Mouse (Mus musculus) hindbrain, embryonic 16.5 days (tissue): ENCODE measurements around the gene St3gal5. TPM values are rescaled to one million over a fixed set of nuclear protein-coding genes. Genes with fewer than 3 reads are reported as not detected.

ENCODE experiments used
- ATAC-seq: fragments of 200-750 bp; cut with Nextera tagmentation; 2 replicates; pipeline ENCODE4 v1.8.0; 2017; ENCODE audit warnings: moderate TSS enrichment, moderate library complexity
- H3K27ac ChIP-seq: fragments of 300-500 bp; sonication (generic); 2 replicates; pipeline ENCODE4 v1.5.1; 2014; ENCODE audit warnings: low read depth, mild to moderate bottlenecking, control low read depth, low read length, moderate library complexity
- H3K27me3 ChIP-seq: fragments of 300-500 bp; sonication (generic); replicated peaks from 2 replicates; pipeline ENCODE4 v1.6.1; 2014; ENCODE audit warnings: low read length; ENCODE audit not compliant: control insufficient read depth, insufficient read depth
- H3K36me3 ChIP-seq: fragments of 300-500 bp; sonication (generic); 2 replicates; pipeline ENCODE4 v1.6.1; 2014; ENCODE audit warnings: mild to moderate bottlenecking, low read length, moderate library complexity, mixed read lengths; ENCODE audit not compliant: control insufficient read depth, insufficient read depth
- H3K4me1 ChIP-seq: fragments of 300-500 bp; sonication (generic); 2 replicates; pipeline ENCODE4 v1.6.1; 2014; ENCODE audit warnings: low read depth, low read length; ENCODE audit not compliant: control insufficient read depth, insufficient read depth
- H3K4me2 ChIP-seq: fragments of 300-500 bp; sonication (generic); 2 replicates; pipeline ENCODE4 v1.6.1; 2014; ENCODE audit warnings: mild to moderate bottlenecking, low read length, control low read depth, moderate library complexity
- H3K4me3 ChIP-seq: fragments of 300-500 bp; sonication (generic); 2 replicates; pipeline ENCODE4 v1.5.1; 2014; ENCODE audit warnings: mild to moderate bottlenecking, low read length, control low read depth, moderate library complexity
- H3K9ac ChIP-seq: fragments of 300-500 bp; sonication (generic); 2 replicates; pipeline ENCODE4 v1.6.1; 2014; ENCODE audit warnings: low read depth, mild to moderate bottlenecking, control low read depth, low read length, moderate library complexity
- H3K9me3 ChIP-seq: fragments of 300-500 bp; sonication (generic); 2 replicates; pipeline ENCODE4 v1.6.1; 2014; ENCODE audit warnings: mild to moderate bottlenecking, low read length, moderate library complexity; ENCODE audit not compliant: control insufficient read depth
- WGBS: fragments of 180-500 bp; shearing (Covaris S2); extraction: QIAGEN DNeasy Blood & Tissue Kit; methylation state at CpG from one replicate; pipeline ENCODE4 v1.1.7; 2014; 5-methylcytosine and 5-hydroxymethylcytosine counted together
- polyA plus RNA-seq: library from polyadenylated mRNA; unstranded; fragments of >200 nt; fragmentation: Nextera tagmentation; extraction: Ambion mirVana; gene quantifications from 2 replicates; pipeline ENCODE4 v1.2.1, GENCODE M21; 2015

Gene St3gal5
- polyA plus RNA-seq, 1 experiment from 2014 or later = 69.2 TPM

DNA sequence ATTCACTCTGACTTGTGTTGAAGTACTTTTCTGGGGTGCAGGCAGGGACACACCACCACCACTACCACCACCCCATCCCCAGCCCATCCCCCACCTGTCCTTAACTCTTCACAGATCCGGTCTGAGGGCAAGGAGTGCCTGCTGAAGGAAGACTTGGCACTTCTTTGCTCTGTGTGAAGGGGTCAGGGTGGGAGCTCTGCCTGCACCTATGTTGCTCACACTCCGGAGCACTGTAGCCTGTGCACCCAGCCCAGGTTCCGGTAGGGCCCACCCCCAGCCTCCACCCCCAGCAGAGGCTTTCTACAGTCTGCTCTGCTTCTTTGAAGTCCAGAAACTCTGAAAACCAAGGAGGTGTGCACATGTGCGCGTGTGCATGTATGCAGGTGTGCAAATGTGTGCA is 93.2 kb downstream of the St3gal5 start:
- peaks cover 11% of the 10 kb centered on the region for H3K4me1 ChIP-seq
- no peaks in the 10 kb centered on the region for H3K9me3 ChIP-seq
- no peak overlapping the region for H3K4me2 ChIP-seq
- H3K36me3 ChIP-seq = no peaks in the 10 kb centered on the region
- WGBS = 67% methylated on average over 5 of the region's 5 CpGs
- no peak overlapping the region for H3K4me3 ChIP-seq
- no peak overlapping the region for H3K27ac ChIP-seq
- no peak overlapping the region for H3K9ac ChIP-seq
- H3K27me3 ChIP-seq = 0 out of 2 replicates have a peak, but pooled peaks cover 4% of the 10 kb centered on the region
- ATAC-seq = no peak

DNA sequence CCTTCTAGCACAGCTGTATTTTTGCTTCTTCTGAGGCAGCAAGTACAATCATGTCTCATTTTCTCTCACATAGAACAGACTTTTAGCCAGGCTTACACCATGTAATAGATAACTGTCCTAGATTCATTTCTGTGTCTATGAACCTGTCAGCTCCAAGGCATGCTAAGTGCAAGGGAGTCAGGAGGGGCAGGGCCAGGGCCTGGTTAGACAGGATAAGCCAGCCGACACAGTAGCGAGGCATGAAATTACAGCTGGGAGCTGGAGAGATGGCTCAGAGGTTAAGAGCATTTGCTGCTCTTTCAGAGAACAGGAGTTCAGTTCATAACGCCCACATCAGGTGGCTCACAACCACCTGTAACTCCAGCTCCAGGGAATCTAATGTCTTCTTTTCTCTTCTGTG is 99.3 kb downstream of the St3gal5 start:
- no peak overlapping the region for H3K9ac ChIP-seq

DNA sequence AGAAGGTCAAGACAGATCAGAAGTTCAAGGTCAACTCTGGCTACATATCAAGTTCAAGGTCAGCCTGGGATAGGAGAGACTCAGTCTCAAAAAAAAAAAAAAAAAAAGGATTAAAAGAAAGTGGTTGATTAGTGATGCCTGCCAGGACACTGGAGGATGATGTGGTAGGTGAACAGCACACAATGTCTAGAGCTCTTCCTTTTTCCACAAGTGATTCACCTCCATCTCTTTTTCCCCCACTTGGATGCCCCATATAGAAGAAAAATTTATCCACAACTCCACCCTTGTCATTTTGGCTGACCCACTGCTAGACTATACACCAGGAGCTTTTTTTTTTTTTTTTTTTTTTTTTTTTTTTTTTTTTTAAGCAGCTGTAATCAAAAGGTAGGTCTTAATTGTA is 100.1 kb downstream of the St3gal5 start:
- H3K27ac ChIP-seq = no peak overlapping the region
- H3K4me3 ChIP-seq = no peak overlapping the region
- no peak overlapping the region for H3K4me2 ChIP-seq
- no peaks in the 10 kb centered on the region for H3K27me3 ChIP-seq
- peaks cover 8% of the 10 kb centered on the region; the same call in 1 of the 2 replicates for H3K4me1 ChIP-seq
- no peaks in the 10 kb centered on the region for H3K36me3 ChIP-seq
- ATAC-seq = no peak
- no peak overlapping the region for H3K9ac ChIP-seq
- no peaks in the 10 kb centered on the region for H3K9me3 ChIP-seq

More for the DNA sequence above, 99.3 kb downstream of the St3gal5 start:
- H3K27me3 ChIP-seq = no peaks in the 10 kb centered on the region
- no peaks in the 10 kb centered on the region for H3K9me3 ChIP-seq
- no peak for ATAC-seq
- H3K4me3 ChIP-seq = no peak overlapping the region
- no peaks in the 10 kb centered on the region for H3K36me3 ChIP-seq
- no peak overlapping the region for H3K27ac ChIP-seq
- WGBS = 82% methylated on average over 3 of the region's 3 CpGs
- peaks cover 8% of the 10 kb centered on the region; the same call in 1 of the 2 replicates for H3K4me1 ChIP-seq
- no peak overlapping the region for H3K4me2 ChIP-seq

DNA sequence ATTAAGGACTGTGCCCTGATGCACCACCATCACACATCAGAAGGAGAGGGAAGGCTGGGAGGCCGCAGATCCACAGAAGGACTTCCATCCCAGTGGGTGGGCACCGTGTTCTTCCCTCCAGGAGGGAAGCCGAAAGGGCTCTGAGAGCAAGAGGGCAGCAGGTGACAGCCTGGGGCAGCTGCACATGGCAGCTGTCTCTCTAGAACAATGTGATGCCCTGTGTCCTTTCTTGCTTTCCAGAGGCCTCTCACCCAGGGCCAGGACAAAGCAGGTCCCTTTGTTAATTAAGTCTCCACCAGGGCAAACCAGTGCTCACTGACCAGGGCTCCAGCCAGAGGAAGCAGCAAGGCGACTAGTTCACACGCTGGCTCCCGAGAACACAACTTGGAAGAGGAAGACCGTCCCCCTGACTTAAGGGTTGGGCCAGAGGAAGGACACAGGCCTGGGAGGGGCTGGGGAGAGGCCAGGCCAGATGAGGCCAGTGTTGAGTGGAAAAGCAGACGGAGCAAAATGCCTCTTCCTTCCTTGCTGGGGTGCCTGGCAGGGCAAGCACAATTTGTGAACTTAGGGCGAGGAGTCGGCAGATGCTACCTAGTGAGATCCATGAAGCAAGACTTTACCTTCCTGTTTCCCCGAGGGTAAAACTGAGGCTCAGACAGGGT is 103.3 kb downstream of the St3gal5 start:
- no peaks in the 10 kb centered on the region for H3K36me3 ChIP-seq
- no peaks in the 10 kb centered on the region for H3K27me3 ChIP-seq
- H3K9me3 ChIP-seq = no peaks in the 10 kb centered on the region
- WGBS = 43% methylated on average over 11 of the region's 11 CpGs
- no peak overlapping the region for H3K27ac ChIP-seq
- H3K4me3 ChIP-seq = no peak overlapping the region
- ATAC-seq = no peak
- 0 out of 2 replicates have a peak overlapping the region, but pooled peaks have one; percentile 29 for H3K9ac ChIP-seq
- H3K4me2 ChIP-seq = no peak overlapping the region
- peaks cover 8% of the 10 kb centered on the region; the same call in 1 of the 2 replicates for H3K4me1 ChIP-seq

DNA sequence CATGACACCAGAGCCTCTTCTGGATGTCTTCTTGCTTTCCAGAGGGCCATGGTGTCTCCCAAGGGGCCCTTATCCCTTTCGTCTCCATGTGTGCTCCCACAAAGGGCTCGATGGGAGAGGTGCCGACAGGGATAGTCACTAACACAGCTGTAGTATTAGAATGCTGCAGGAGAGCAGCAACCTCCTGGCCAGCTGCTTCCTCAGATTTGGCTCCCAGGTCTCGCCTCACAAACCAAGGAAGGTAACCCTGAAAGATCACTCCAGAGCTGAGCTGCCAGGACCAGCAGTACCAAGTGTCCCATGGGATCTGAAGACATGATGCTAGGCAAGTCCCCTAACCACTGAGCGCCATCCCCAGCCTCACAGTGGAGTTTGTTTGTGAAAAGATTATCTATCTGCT is 105.3 kb downstream of the St3gal5 start:
- Histone ChIP-seq H3K36me3 (no peaks in the 10 kb centered on the region), H3K27ac (no peak overlapping the region), H3K27me3 (no peaks in the 10 kb centered on the region), H3K9ac (no peak overlapping the region), H3K4me2 (no peak overlapping the region), H3K9me3 (no peaks in the 10 kb centered on the region), H3K4me1 (peaks cover 8% of the 10 kb centered on the region; the same call in 1 of the 2 replicates), H3K4me3 (no peak overlapping the region)
- WGBS = 82% methylated on average over 5 of the region's 5 CpGs
- no peak for ATAC-seq

DNA sequence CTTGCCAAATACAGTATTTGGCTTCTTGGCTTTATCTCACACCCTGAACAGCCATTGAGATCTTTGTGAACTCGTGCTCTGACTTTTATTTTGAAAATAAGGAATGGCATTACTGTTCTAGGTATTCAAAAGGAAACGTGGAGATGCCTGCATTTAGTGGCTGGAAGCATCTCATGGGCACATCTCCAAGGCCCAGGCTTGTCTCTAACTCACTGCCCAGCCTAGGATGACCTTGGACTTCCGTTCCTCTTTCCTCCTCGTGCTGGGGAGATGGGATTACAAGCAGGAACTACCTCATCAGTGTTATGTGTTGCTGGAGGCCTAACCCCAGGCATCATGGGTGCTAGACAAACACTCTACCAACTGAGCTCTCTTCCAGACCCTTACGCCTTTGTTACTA is 105.9 kb downstream of the St3gal5 start:
- ATAC-seq = no peak
- Histone ChIP-seq H3K4me3 (no peak overlapping the region), H3K36me3 (no peaks in the 10 kb centered on the region), H3K4me2 (no peak overlapping the region), H3K4me1 (peaks cover 8% of the 10 kb centered on the region; the same call in 1 of the 2 replicates), H3K27me3 (no peaks in the 10 kb centered on the region), H3K27ac (no peak overlapping the region), H3K9ac (no peak overlapping the region), H3K9me3 (no peaks in the 10 kb centered on the region)
- 80% methylated on average over 5 of the region's 5 CpGs for WGBS

Other genes starting within 250 kb of the St3gal5 start
- 72.9 and 83.9 TPM in 2 replicates for gene Ptcd3, start 188.8 kb upstream of the St3gal5 start, polyA plus RNA-seq
- 17.9 and 18.3 TPM in 2 replicates for gene Polr1a, start 188.5 kb upstream of the St3gal5 start, polyA plus RNA-seq
- 3.9 and 4.7 TPM in 2 replicates for gene Atoh8, start 138.0 kb downstream of the St3gal5 start, polyA plus RNA-seq
- gene Sftpb, start 207.0 kb downstream of the St3gal5 start, polyA plus RNA-seq = 0.61 and 0.70 TPM in 2 replicates
- gene Usp39, start 247.6 kb downstream of the St3gal5 start, polyA plus RNA-seq = 34.2 and 40.3 TPM in 2 replicates
- gene 0610030E20Rik, start 249.7 kb downstream of the St3gal5 start, polyA plus RNA-seq = 16.9 and 17.3 TPM in 2 replicates